Mouse (Mus musculus): ENCODE measurements around the gene Snx20.

- TF ChIP-seq MAFK (IDR thresholded peaks at IDR 0.05; ENCODE audit: insufficient read depth, low read depth, low read length) (no peak), CHD2 (IDR thresholded peaks at IDR 0.05; ENCODE audit: low read depth, low read length) (no peak)
Observed at GRCm38 (mm10) chr8:88603446-88603989, 32.4 kb downstream of the Snx20 start.

All from ES-E14 (cell line).